13 mouse cellular contexts compared by ENCODE assay signal in the genomic region with DNA sequence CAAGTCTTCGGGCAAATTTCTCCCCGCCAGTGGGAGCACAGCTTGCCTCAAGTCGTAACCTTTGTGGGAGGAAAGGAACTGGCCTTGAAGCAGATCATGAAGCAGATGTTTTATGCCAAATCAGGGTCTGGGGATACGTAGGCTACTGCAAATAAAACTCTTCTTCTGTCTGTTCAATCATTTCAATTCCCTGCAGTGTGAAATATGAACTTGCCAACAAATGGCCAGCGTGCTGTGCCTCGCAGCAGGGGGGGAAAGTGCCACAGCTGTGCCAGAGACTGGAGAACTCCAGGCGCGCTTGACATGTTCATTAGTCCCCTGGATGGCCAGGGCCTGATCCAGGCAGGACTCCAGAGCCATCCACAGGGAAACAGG.
A peak's percentile ranks its signal among the peaks of the same experiment; 100 is the strongest.
DNase-seq lines count a peak whose midpoint lies in the region; ATAC-seq and TF ChIP-seq lines count a peak whose summit lies in the region.
"Had no signal": no experiment of that assay in that cellular context is flagged by ENCODE, and none has a peak within 500 bp of the region (broad histone marks: within the 10 kb centered on the region; RNA-seq: fewer than 3 reads in every experiment).

No protein-coding gene starts in this region.

- H3K4me1 ChIP-seq in forebrain, embryonic 13.5 days, result peaks cover 31% of the 10 kb centered on the region
- no peaks in the 10 kb centered on the region for H3K4me1 ChIP-seq in forebrain, embryonic 15.5 days
- peaks cover 30% of the 10 kb centered on the region for H3K4me1 ChIP-seq in embryonic facial prominence, embryonic 10.5 days
- peaks cover 26% of the 10 kb centered on the region; the same call in 1 of the 2 replicates for H3K4me1 ChIP-seq in hindbrain, embryonic 14.5 days (replicated peaks; ENCODE audit: control insufficient read depth, insufficient read depth, low read length)
- no peaks in the 10 kb centered on the region for H3K4me1 ChIP-seq in midbrain, postnatal 0 days (ENCODE audit: insufficient read depth, low read length)
- H3K4me1 ChIP-seq: liver, embryonic 12.5 days had no signal

- peak; percentile 37 for DNase-seq in embryonic facial prominence, embryonic 10.5 days (ENCODE audit: low spot score)
- no peak for DNase-seq in hindbrain, embryonic 14.5 days (ENCODE audit: low spot score)
- DNase-seq in midbrain, postnatal 0 days (ENCODE audit: low spot score), result peak; percentile 30
- DNase-seq in heart, postnatal 14 days, result no peak
- no peak for DNase-seq in right cerebral cortex, adult 18-20 months
- no peak for DNase-seq in kidney, adult 11 months
- DNase-seq: heart, postnatal 10 days; kidney, postnatal 25 days; lung, postnatal 10 days; thymus, postnatal 14 days had no signal

- no peak overlapping the region for H3K27ac ChIP-seq in forebrain, embryonic 13.5 days
- H3K27ac ChIP-seq in forebrain, embryonic 15.5 days (replicated peaks), result no peak overlapping the region
- H3K27ac ChIP-seq in embryonic facial prominence, embryonic 10.5 days (replicated peaks), result no peak overlapping the region
- peak overlapping the region; percentile 39 for H3K27ac ChIP-seq in hindbrain, embryonic 14.5 days
- H3K27ac ChIP-seq in midbrain, postnatal 0 days (ENCODE audit: low read depth, low read length), result no peak overlapping the region
- H3K27ac ChIP-seq: liver, embryonic 12.5 days had no signal

- no peaks in the 10 kb centered on the region for H3K27me3 ChIP-seq in forebrain, embryonic 13.5 days
- H3K27me3 ChIP-seq in forebrain, embryonic 15.5 days, result no peaks in the 10 kb centered on the region
- H3K27me3 ChIP-seq in embryonic facial prominence, embryonic 10.5 days (replicated peaks; ENCODE audit: low read depth, poor library complexity, severe bottlenecking), result no peaks in the 10 kb centered on the region
- no peaks in the 10 kb centered on the region for H3K27me3 ChIP-seq in hindbrain, embryonic 14.5 days (ENCODE audit: control insufficient read depth, insufficient read depth, low read length)
- no peaks in the 10 kb centered on the region for H3K27me3 ChIP-seq in midbrain, postnatal 0 days (ENCODE audit: insufficient read depth, low read length)
- H3K27me3 ChIP-seq: liver, embryonic 12.5 days had no signal

- no peak for TF ChIP-seq CTCF in midbrain, postnatal 0 days (IDR thresholded peaks at IDR 0.05)

- WGBS in forebrain, embryonic 13.5 days, result 67% methylated on average over 8 of the region's 8 CpGs
- 71% methylated on average over 8 of the region's 8 CpGs for WGBS in forebrain, embryonic 15.5 days
- 64% methylated on average over 8 of the region's 8 CpGs for WGBS in embryonic facial prominence, embryonic 10.5 days
- 31% methylated on average over 8 of the region's 8 CpGs for WGBS in hindbrain, embryonic 14.5 days
- WGBS in midbrain, postnatal 0 days, result 28% methylated on average over 8 of the region's 8 CpGs

- no peaks in the 10 kb centered on the region for H3K9me3 ChIP-seq in forebrain, embryonic 13.5 days (replicated peaks)
- no peaks in the 10 kb centered on the region for H3K9me3 ChIP-seq in forebrain, embryonic 15.5 days
- no peaks in the 10 kb centered on the region for H3K9me3 ChIP-seq in embryonic facial prominence, embryonic 10.5 days
- H3K9me3 ChIP-seq in hindbrain, embryonic 14.5 days (ENCODE audit: control insufficient read depth, low read length), result no peaks in the 10 kb centered on the region
- H3K9me3 ChIP-seq in midbrain, postnatal 0 days (ENCODE audit: low read length), result no peaks in the 10 kb centered on the region
- H3K9me3 ChIP-seq: liver, embryonic 12.5 days had no signal

- H3K4me3 ChIP-seq in forebrain, embryonic 13.5 days, result no peak overlapping the region
- H3K4me3 ChIP-seq in forebrain, embryonic 15.5 days, result no peak overlapping the region
- H3K4me3 ChIP-seq in embryonic facial prominence, embryonic 10.5 days, result no peak overlapping the region
- H3K4me3 ChIP-seq in hindbrain, embryonic 14.5 days (replicated peaks; ENCODE audit: low read length), result no peak overlapping the region
- no peak overlapping the region for H3K4me3 ChIP-seq in midbrain, postnatal 0 days (ENCODE audit: low read depth, low read length)
- H3K4me3 ChIP-seq: liver, embryonic 12.5 days had no signal

- no peak overlapping the region for H3K9ac ChIP-seq in forebrain, embryonic 13.5 days
- no peak overlapping the region for H3K9ac ChIP-seq in forebrain, embryonic 15.5 days (replicated peaks)
- H3K9ac ChIP-seq in hindbrain, embryonic 14.5 days, result no peak overlapping the region
- no peak overlapping the region for H3K9ac ChIP-seq in midbrain, postnatal 0 days (replicated peaks; ENCODE audit: low read length, poor library complexity, severe bottlenecking)
- H3K9ac ChIP-seq: liver, embryonic 12.5 days had no signal

- ATAC-seq in forebrain, embryonic 13.5 days, result peak; percentile 28; the same call in 1 of the 2 replicates
- no peak for ATAC-seq in forebrain, embryonic 15.5 days (replicated peaks)
- ATAC-seq in hindbrain, embryonic 14.5 days (ENCODE audit: low FRiP score), result peak; percentile 53; the same call in 1 of the 2 replicates
- no peak for ATAC-seq in midbrain, postnatal 0 days (ENCODE audit: low FRiP score)
- ATAC-seq: liver, embryonic 12.5 days had no signal

- no peaks in the 10 kb centered on the region for H3K36me3 ChIP-seq in forebrain, embryonic 13.5 days (ENCODE audit: poor library complexity, severe bottlenecking)
- no peaks in the 10 kb centered on the region for H3K36me3 ChIP-seq in forebrain, embryonic 15.5 days
- no peaks in the 10 kb centered on the region for H3K36me3 ChIP-seq in embryonic facial prominence, embryonic 10.5 days (replicated peaks)
- no peaks in the 10 kb centered on the region for H3K36me3 ChIP-seq in hindbrain, embryonic 14.5 days (replicated peaks; ENCODE audit: control insufficient read depth, insufficient read depth)
- H3K36me3 ChIP-seq in midbrain, postnatal 0 days (ENCODE audit: insufficient read depth, low read length), result no peaks in the 10 kb centered on the region
- H3K36me3 ChIP-seq: liver, embryonic 12.5 days had no signal

- no peak overlapping the region for H3K4me2 ChIP-seq in forebrain, embryonic 13.5 days
- H3K4me2 ChIP-seq in forebrain, embryonic 15.5 days (replicated peaks), result no peak overlapping the region
- no peak overlapping the region for H3K4me2 ChIP-seq in hindbrain, embryonic 14.5 days (replicated peaks)
- no peak overlapping the region for H3K4me2 ChIP-seq in midbrain, postnatal 0 days (ENCODE audit: low read depth, low read length, poor library complexity, severe bottlenecking)
- H3K4me2 ChIP-seq: liver, embryonic 12.5 days had no signal

- intact Hi-C loops in heart, postnatal 14 days (cut with DNase I), result no loop called here

Comparison
In these comparisons a context has a peak if more than half of its experiments do, and no peak if none do; other contexts are left out.
1. ATAC-seq: peak in forebrain, embryonic 13.5 days (single experiment) and hindbrain, embryonic 14.5 days (single experiment); none in forebrain, embryonic 15.5 days (single experiment) and midbrain, postnatal 0 days (single experiment).
2. DNase-seq: peak in embryonic facial prominence, embryonic 10.5 days (single experiment) and midbrain, postnatal 0 days (single experiment); none in hindbrain, embryonic 14.5 days (single experiment), heart, postnatal 14 days (0 of 2), right cerebral cortex, adult 18-20 months (single experiment) and kidney, adult 11 months (single experiment).